Mouse (Mus musculus) testis, adult 2 months (tissue): ENCODE data around the gene Epsti1. TPM values are rescaled to one million over a fixed set of nuclear protein-coding genes. Genes with fewer than 3 reads are reported as not detected.
A peak's percentile ranks its signal among the peaks of the same experiment; 100 is the strongest.

ENCODE experiments used
- H3K27ac ChIP-seq: fragments of 200-500 bp; 2 replicates; pipeline ENCODE4 v1.5.1; 2012; ENCODE audit warnings: low read depth, low read length; ENCODE audit not compliant: control insufficient read depth, insufficient read depth
- H3K27me3 ChIP-seq: fragments of 200-500 bp; 2 replicates; pipeline ENCODE4 v1.6.1; 2012; ENCODE audit warnings: mild to moderate bottlenecking, low read length, moderate library complexity; ENCODE audit not compliant: control insufficient read depth, insufficient read depth
- H3K36me3 ChIP-seq: fragments of 200-500 bp; 2 replicates; pipeline ENCODE4 v1.6.1; 2012; ENCODE audit warnings: mild to moderate bottlenecking, low read length; ENCODE audit not compliant: control insufficient read depth, insufficient read depth
- H3K4me1 ChIP-seq: fragments of 200-500 bp; 2 replicates; pipeline ENCODE4 v1.6.1; 2012; ENCODE audit warnings: low read length; ENCODE audit not compliant: control insufficient read depth, insufficient read depth
- H3K4me3 ChIP-seq: fragments of 200-500 bp; 2 replicates; pipeline ENCODE4 v1.5.1; 2012; ENCODE audit warnings: low read depth, mild to moderate bottlenecking, low read length, moderate library complexity, mixed read lengths; ENCODE audit not compliant: control insufficient read depth
- CTCF ChIP-seq: fragments of 200-500 bp; IDR thresholded peaks from 2 replicates; pipeline ENCODE4 v1.5.1; 2012; ENCODE audit warnings: low read depth, mild to moderate bottlenecking, inconsistent platforms, low read length, moderate library complexity; ENCODE audit not compliant: control insufficient read depth, insufficient read depth, insufficient replicate concordance
- POLR2A ChIP-seq: fragments of 200-500 bp; IDR thresholded peaks from 2 replicates; pipeline ENCODE4 v1.6.1; 2012; ENCODE audit warnings: low read depth, mild to moderate bottlenecking, inconsistent platforms, low read length, moderate library complexity; ENCODE audit not compliant: control insufficient read depth
- polyA plus RNA-seq: library from polyadenylated mRNA; depleted of rRNA; stranded (reverse); fragments of >200 nt; gene quantifications from 2 replicates; pipeline ENCODE4 v1.2.3, GENCODE M21; 2012

Gene Epsti1
- polyA plus RNA-seq, 1 experiment: 9.8 TPM

GRCm38 (mm10) chr14:78015540-78016321 is 111.7 kb downstream of the Epsti1 start:
- Histone ChIP-seq H3K4me3 (no peak overlapping the region), H3K4me1 (no peaks in the 10 kb centered on the region), H3K36me3 (no peaks in the 10 kb centered on the region), H3K27me3 (no peaks in the 10 kb centered on the region), H3K27ac (no peak overlapping the region)
- no peak for TF ChIP-seq CTCF
- TF ChIP-seq POLR2A: no peak

- Histone ChIP-seq H3K4me3 (no peak overlapping the region), H3K27ac (no peak overlapping the region), H3K27me3 (no peaks in the 10 kb centered on the region), H3K4me1 (no peaks in the 10 kb centered on the region), H3K36me3 (no peaks in the 10 kb centered on the region)
- TF ChIP-seq CTCF (no peak), POLR2A (no peak)
Measured at GRCm38 (mm10) chr14:78016398-78016797, 112.4 kb downstream of the Epsti1 start.

GRCm38 (mm10) chr14:78019935-78020334 is 115.9 kb downstream of the Epsti1 start:
- TF ChIP-seq POLR2A (no peak), CTCF (no peak)
- H3K4me1 ChIP-seq: no peaks in the 10 kb centered on the region
- H3K27ac ChIP-seq: no peak overlapping the region
- H3K27me3 ChIP-seq: no peaks in the 10 kb centered on the region
- H3K4me3 ChIP-seq: peak overlapping the region; percentile 45
- H3K36me3 ChIP-seq: no peaks in the 10 kb centered on the region

- H3K27me3 ChIP-seq: no peaks in the 10 kb centered on the region
- no peak overlapping the region for H3K4me3 ChIP-seq
- TF ChIP-seq POLR2A (no peak), CTCF (no peak)
Measured at GRCm38 (mm10) chr14:78038876-78039275, 134.8 kb downstream of the Epsti1 start.

GRCm38 (mm10) chr14:78040643-78041042 is 136.6 kb downstream of the Epsti1 start:
- H3K4me3 ChIP-seq: no peak overlapping the region

More at GRCm38 (mm10) chr14:78038876-78039275, 134.8 kb downstream of the Epsti1 start:
- H3K36me3 ChIP-seq: no peaks in the 10 kb centered on the region
- H3K4me1 ChIP-seq: no peaks in the 10 kb centered on the region; the same call in 1 of the 2 replicates
- H3K27ac ChIP-seq: no peak overlapping the region

GRCm38 (mm10) chr14:78041886-78042526 is 138.0 kb downstream of the Epsti1 start:
- TF ChIP-seq CTCF (peak; percentile 46; the same call in 1 of the 2 replicates), POLR2A (no peak)

More at GRCm38 (mm10) chr14:78040643-78041042, 136.6 kb downstream of the Epsti1 start:
- Histone ChIP-seq H3K27ac (no peak overlapping the region), H3K27me3 (no peaks in the 10 kb centered on the region), H3K36me3 (no peaks in the 10 kb centered on the region), H3K4me1 (no peaks in the 10 kb centered on the region; the same call in 1 of the 2 replicates)
- TF ChIP-seq CTCF (no peak), POLR2A (no peak)

GRCm38 (mm10) chr14:78043079-78043478 is 139.0 kb downstream of the Epsti1 start:
- Histone ChIP-seq H3K27ac (no peak overlapping the region), H3K36me3 (no peaks in the 10 kb centered on the region), H3K4me3 (no peak overlapping the region), H3K4me1 (no peaks in the 10 kb centered on the region; the same call in 1 of the 2 replicates), H3K27me3 (no peaks in the 10 kb centered on the region)
- TF ChIP-seq POLR2A (no peak), CTCF (no peak)

More at GRCm38 (mm10) chr14:78041886-78042526, 138.0 kb downstream of the Epsti1 start:
- H3K36me3 ChIP-seq: no peaks in the 10 kb centered on the region
- no peak overlapping the region for H3K4me3 ChIP-seq
- H3K27me3 ChIP-seq: no peaks in the 10 kb centered on the region
- H3K27ac ChIP-seq: no peak overlapping the region
- no peaks in the 10 kb centered on the region; the same call in 1 of the 2 replicates for H3K4me1 ChIP-seq
